Mouse (Mus musculus): ENCODE results near the gene Pigr.

Gene Pigr

GRCm38 (mm10) chr1:130829906-130830830 is 3.7 kb downstream of the Pigr start:
- no peak for DNase-seq (ENCODE audit: low spot score)

GRCm38 (mm10) chr1:130832230-130833149 is 6.0 kb downstream of the Pigr start:
- no peak for DNase-seq (ENCODE audit: low spot score)

DNA sequence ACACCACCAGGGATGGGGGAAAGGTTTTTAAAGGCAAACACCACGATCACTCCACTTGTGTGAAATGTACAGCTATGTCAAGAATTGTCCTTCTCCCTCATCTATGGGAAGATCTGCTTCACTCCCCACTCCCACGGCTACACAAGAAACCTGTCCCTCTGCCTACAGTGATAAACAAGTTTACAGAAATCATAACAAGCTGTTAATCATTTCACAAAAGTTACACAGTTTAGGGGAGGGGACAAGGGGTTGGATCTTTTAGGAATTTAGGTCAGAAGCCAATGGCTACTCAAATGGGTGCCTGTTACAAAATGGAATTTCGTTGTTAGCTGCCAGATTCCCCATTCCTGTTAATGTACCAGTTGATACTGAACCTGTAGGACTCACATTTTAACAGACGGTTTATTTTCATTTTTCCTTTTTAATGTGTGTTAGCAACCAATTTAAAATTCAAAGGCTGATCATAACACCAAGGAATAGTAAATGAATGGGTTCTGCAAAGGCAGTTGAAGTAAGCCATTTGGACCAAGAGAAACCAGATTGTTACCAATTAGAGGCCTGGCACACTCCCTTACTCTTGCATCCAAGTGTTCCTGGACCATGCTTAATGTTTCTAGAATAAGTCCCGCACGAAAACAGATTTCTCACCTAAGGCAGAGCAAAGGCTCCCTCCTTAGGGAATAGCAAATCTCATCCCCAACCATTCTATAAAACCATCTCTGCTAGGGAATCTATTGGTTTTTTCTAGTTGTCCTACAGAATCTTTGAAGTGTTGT is 8.9 kb downstream of the Pigr start:
- DNase-seq (ENCODE audit: low spot score): no peak

DNA sequence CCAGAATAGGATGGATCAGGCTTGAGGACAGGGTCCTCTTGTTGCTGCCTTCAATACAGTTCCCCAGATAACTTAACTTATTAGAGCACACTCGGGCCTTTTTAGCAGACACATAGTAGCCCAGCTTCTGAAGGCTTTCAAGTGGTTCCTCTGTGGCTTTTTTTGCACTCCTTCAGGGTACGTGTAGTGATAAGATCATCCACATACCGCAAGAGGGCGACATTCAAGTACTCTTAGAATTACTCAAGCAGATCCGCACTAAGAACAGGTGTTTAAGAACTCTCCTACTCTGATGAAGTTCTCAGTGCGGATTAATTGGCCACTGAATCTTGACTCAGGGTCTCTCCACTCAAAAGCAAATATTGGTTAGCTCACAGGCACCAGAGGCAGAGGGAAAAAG is 11.8 kb downstream of the Pigr start:
- DNase-seq (ENCODE audit: low spot score): peak; percentile 6

DNA sequence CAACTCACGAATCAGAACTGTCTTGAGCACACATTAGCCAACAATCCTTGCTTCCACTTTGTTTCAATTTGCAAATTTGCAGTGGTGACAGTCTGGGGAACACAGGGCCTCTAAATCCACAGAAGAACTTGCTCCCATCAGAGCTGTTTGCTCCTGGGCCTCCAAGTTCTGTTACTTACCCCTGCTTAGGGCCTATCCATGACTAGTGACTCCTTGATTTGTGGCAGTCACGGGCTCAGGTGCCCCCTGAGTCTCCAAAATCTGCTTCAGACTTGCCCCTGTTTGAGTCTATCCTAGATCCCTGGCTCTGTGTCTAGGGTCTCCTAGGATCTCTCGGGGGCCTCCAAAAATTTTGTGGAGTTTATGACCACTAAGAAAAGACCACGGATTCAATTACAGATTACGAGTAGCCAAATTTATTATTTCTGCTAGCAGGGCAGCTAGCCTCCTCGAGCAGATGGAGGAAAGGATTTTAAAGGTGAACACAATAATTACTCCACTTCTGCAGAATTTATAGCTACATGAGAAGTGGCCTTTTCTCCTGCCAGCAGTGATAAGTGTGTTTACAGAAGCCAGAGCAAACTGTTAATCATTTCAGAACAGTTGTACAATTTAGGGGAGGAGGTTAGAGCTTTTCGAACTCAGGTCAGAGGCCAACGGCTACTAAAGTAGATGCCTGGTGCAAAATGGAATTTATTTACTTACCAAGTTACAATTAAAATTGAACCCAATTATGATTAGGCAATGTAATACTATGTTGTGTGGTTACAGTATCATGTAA is 14.3 kb downstream of the Pigr start:
- no peak for DNase-seq (ENCODE audit: low spot score)

- no peak for DNase-seq (ENCODE audit: low spot score)
Observed at GRCm38 (mm10) chr1:130841621-130842020, 15.1 kb downstream of the Pigr start.

GRCm38 (mm10) chr1:130844516-130844915 is 18.0 kb downstream of the Pigr start:
- DNase-seq (ENCODE audit: low spot score): no peak

GRCm38 (mm10) chr1:130849530-130850214 is 23.2 kb downstream of the Pigr start:
- DNase-seq (ENCODE audit: low spot score): no peak

- DNase-seq (ENCODE audit: low spot score): no peak
Observed at GRCm38 (mm10) chr1:130850405-130850804, 23.9 kb downstream of the Pigr start.

DNA sequence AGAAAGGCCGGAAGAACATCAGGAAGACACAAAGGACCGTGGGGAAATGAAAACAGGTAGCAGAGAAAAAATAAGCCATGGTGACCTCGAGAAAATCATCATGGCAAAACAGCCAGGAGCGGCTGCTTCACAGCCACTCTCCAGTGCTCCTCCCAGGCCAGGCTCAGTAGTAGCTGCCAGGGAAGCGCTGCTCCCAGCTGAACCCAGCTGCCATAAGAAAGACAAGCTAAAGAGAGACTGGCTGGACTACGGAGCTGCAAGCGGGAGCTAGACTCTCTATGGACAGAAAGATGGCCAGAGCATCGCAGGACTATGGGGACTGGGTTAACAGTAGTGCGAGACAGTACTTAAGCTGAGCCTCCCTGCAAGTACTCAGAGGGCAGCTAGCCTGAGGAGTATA is 28.3 kb downstream of the Pigr start:
- no peak for DNase-seq (ENCODE audit: low spot score)

DNA sequence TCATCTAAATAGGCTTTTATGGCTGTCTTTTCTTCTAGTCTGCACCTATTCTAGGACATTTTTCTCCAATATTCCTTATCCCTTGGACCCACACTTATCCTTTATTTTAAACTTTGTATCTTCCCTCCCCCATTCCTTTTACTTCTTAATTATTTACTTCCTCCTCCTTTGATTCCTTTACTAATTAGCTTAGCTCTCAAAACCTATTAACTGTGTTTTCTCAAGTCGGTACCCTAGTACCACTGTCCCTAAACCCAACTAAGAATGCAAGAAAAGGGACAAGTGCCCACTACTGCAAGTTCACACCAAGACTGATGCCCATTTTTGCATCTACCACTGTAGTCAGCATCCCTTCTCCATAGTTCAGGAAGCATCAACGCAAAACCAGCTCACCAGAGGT is 29.2 kb downstream of the Pigr start:
- DNase-seq (ENCODE audit: low spot score): no peak

DNA sequence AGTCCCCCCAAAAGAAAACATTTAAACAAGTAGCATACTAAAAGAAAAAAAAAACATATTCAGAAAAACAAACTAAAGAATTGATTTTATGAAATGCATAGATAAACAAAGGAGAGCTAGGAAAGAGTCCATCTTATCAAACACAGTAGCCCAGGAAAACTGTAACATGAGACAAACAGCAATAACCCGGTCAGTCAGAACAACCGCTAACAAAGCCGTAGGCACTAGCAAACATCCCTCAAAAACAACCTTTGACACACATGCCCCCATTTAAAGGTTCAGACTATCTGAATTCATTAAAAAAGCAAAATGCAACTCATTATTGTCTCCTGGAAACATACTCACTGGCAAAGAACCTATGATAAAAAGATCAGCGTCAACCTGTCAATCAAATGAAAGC is 31.0 kb downstream of the Pigr start:
- no peak for DNase-seq (ENCODE audit: low spot score)

DNA sequence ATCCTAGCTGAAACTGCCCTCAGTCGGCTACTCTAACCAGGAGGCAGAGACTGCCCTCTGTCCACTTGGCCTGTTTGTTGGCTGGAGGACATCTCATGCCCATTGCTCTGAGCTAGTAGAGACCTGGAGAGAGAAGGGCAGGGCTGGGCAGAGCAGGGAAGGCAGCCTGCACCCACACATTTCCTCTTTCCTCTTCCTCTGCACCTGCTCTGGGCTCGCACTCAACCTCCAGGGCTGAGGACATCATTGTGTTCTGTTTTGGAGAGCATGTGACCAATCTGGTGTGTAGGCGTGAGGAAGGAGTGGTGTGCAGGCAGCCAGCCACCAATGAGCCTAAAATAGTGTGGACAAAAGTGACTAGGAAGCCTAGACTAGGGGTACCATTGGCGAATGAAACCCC is 37.8 kb downstream of the Pigr start:
- no peak for DNase-seq (ENCODE audit: low spot score)

DNA sequence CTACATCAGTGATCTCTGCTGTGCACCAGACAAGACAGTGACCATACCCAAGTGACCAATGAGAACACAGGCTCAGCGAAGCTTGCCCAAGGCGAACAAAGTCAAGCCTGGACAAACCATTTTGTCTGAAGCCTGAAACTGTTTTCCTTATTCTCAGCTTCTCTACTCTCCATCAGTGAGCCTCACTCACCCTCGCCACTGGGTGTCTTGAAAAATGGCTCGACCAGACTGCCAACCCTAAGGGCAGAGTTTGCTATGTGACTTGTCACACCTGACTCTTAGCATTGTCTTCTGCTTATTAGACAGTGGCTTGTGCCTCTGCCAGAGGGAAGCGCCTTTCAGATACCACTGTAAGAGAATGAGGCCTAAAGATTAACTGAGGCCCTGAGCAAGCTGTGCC is 38.3 kb downstream of the Pigr start:
- DNase-seq (ENCODE audit: low spot score): no peak

- no peak for DNase-seq (ENCODE audit: low spot score)
Observed at GRCm38 (mm10) chr1:130865541-130866221, 39.2 kb downstream of the Pigr start, which contains the start of gene Fcmr. Fcmr (plus strand) TSS chr1:130865669.

- no peak for DNase-seq (ENCODE audit: low spot score)
Observed at GRCm38 (mm10) chr1:130872912-130873311, 46.4 kb downstream of the Pigr start.

GRCm38 (mm10) chr1:130875139-130875538 is 48.7 kb downstream of the Pigr start:
- DNase-seq (ENCODE audit: low spot score): peak; percentile 53

DNA sequence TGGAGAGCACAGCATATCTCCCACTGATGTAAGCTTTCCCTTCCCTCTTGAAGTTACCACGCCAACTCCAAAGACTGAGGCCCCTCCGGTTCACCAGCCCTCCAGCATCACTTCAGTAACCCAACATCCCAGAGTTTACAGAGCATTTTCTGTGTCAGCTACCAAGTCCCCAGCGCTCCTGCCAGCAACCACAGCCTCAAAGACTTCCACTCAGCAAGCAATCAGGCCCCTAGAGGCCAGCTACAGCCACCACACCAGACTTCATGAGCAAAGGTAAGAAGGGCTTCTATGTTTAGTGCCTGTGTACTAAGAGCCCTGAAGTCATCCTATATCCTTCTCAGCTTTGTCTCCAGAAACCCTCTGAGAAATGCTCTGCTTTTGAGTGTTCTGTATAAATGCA is 49.4 kb downstream of the Pigr start:
- no peak for DNase-seq (ENCODE audit: low spot score)

DNA sequence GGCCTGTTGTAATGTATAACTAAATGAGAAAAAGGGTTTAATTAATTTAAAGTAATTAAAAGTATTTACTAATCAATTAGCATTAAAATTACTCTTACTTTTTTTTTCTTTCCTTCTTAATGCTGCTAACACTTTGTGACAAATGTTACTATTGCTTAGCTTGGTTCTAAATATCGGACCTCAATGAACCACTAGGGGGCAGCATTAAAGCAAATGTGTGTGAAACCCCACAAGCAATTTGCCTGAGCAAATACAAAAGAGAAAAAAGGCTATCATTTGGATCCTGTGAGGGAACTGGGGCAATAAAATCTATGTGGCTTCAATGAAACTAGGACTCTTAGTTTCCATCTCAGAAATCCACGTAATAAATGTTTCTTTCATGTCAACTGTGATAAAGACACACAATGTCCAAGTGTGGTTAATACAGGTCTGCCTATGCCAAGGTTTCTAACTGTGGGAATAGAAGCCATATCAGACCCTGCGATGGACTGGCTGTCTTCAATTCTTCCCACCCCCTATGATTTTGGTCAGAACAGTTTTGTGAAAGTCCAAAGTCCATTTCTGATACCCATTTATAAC is 50.5 kb downstream of the Pigr start:
- peak; percentile 64 for DNase-seq (ENCODE audit: low spot score)

All from MN1 (cell line).